Mouse (Mus musculus): ENCODE results near the gene Ccdc8.

- TF ChIP-seq CTCF (IDR thresholded peaks at IDR 0.05; ENCODE audit: low read depth) (no peak), EP300 (IDR thresholded peaks at IDR 0.05; ENCODE audit: low read depth) (no peak)
Observed at GRCm38 (mm10) chr7:16945419-16945818, 47.1 kb upstream of the Ccdc8 start.

Data from liver, postnatal 0 days (tissue).